Mouse (Mus musculus) small intestine, adult 2 months (tissue): ENCODE measurements around the gene Wdfy3. TPM values are rescaled to one million over a fixed set of nuclear protein-coding genes. Genes with fewer than 3 reads are reported as not detected.
A peak's percentile ranks its signal among the peaks of the same experiment; 100 is the strongest.
"Not testable (repeated sequence)": the region's sequence is repeated elsewhere in the genome, so short reads cannot be mapped to it uniquely, and the experiment has no call there.

Experiments used
- H3K27ac ChIP-seq: fragments of 200-500 bp; 2 replicates; pipeline ENCODE4 v1.5.1; 2012; ENCODE audit warnings: low read depth, low read length, control low read depth, inconsistent platforms; ENCODE audit not compliant: insufficient read depth
- H3K27me3 ChIP-seq: fragments of 200-500 bp; 2 replicates; pipeline ENCODE4 v1.6.1; 2012; ENCODE audit warnings: mild to moderate bottlenecking, moderate library complexity, low read length, inconsistent platforms; ENCODE audit not compliant: control insufficient read depth, insufficient read depth
- H3K36me3 ChIP-seq: fragments of 200-500 bp; 2 replicates; pipeline ENCODE4 v1.6.1; 2012; ENCODE audit warnings: mild to moderate bottlenecking, low read length, control low read depth, inconsistent platforms; ENCODE audit not compliant: control insufficient read depth, insufficient read depth
- H3K4me1 ChIP-seq: fragments of 200-500 bp; 2 replicates; pipeline ENCODE4 v1.6.1; 2012; ENCODE audit warnings: low read length, inconsistent platforms, mixed read lengths; ENCODE audit not compliant: control insufficient read depth, insufficient read depth, insufficient read length
- H3K4me3 ChIP-seq: fragments of 200-500 bp; 2 replicates; pipeline ENCODE4 v1.5.1; 2012; ENCODE audit warnings: low read depth, mild to moderate bottlenecking, control low read depth, inconsistent platforms, low read length, moderate library complexity
- CTCF ChIP-seq: fragments of 200-500 bp; IDR thresholded peaks from 2 replicates; pipeline ENCODE4 v1.5.1; 2012; ENCODE audit warnings: low read depth, mild to moderate bottlenecking, control low read depth, inconsistent platforms, low read length, moderate library complexity, mixed read lengths; ENCODE audit not compliant: insufficient replicate concordance, insufficient read length; ENCODE audit errors: extremely low read depth
- POLR2A ChIP-seq: fragments of 200-500 bp; IDR thresholded peaks from 2 replicates; pipeline ENCODE4 v1.6.1; 2012; ENCODE audit warnings: low read depth, mild to moderate bottlenecking, control low read depth, inconsistent platforms, low read length, moderate library complexity
- WGBS: fragments of 180-500 bp; shearing (Covaris S2); methylation state at CpG from one replicate; pipeline ENCODE4 v1.1.7; 2018; 5-methylcytosine and 5-hydroxymethylcytosine counted together
- polyA plus RNA-seq: library from polyadenylated mRNA; depleted of rRNA; stranded (reverse); fragments of >200 nt; gene quantifications from 2 replicates; pipeline ENCODE4 v1.2.3, GENCODE M21; 2012

Gene Wdfy3
- polyA plus RNA-seq, 1 experiment: 11.3 TPM

GRCm38 (mm10) chr5:101990298-101990845 lies 79.3 kb downstream of the Wdfy3 start:
- H3K27me3 ChIP-seq: no peaks in the 10 kb centered on the region
- TF ChIP-seq CTCF: no peak
- TF ChIP-seq POLR2A: no peak
- peak overlapping the region; percentile 4; the same call in 1 of the 2 replicates for H3K4me3 ChIP-seq
- WGBS: 69% methylated on average over 7 of the region's 7 CpGs
- no peaks in the 10 kb centered on the region for H3K36me3 ChIP-seq
- H3K27ac ChIP-seq: no peak overlapping the region; the same call in 1 of the 2 replicates
- no peaks in the 10 kb centered on the region for H3K4me1 ChIP-seq

GRCm38 (mm10) chr5:101988476-101988875 lies 81.2 kb downstream of the Wdfy3 start:
- TF ChIP-seq POLR2A: no peak
- no peak for TF ChIP-seq CTCF
- no peak overlapping the region for H3K4me3 ChIP-seq
- H3K27me3 ChIP-seq: no peaks in the 10 kb centered on the region
- no peaks in the 10 kb centered on the region for H3K36me3 ChIP-seq
- 95% methylated on average over 10 of the region's 10 CpGs for WGBS
- no peaks in the 10 kb centered on the region for H3K4me1 ChIP-seq
- H3K27ac ChIP-seq: no peak overlapping the region

- H3K4me3 ChIP-seq: no peak overlapping the region
- H3K4me1 ChIP-seq: no peaks in the 10 kb centered on the region
- H3K27me3 ChIP-seq: no peaks in the 10 kb centered on the region
- H3K36me3 ChIP-seq: no peaks in the 10 kb centered on the region
- H3K27ac ChIP-seq: no peak overlapping the region
- WGBS: 74% methylated on average over 3 of the region's 3 CpGs
- no peak for TF ChIP-seq CTCF
- no peak for TF ChIP-seq POLR2A
These were observed 83.0 kb downstream of the Wdfy3 start for GRCm38 (mm10) chr5:101986694-101987093.

- Histone ChIP-seq H3K4me1 (peaks cover 3% of the 10 kb centered on the region; the same call in 1 of the 2 replicates), H3K27me3 (no peaks in the 10 kb centered on the region), H3K36me3 (no peaks in the 10 kb centered on the region), H3K4me3 (no peak overlapping the region), H3K27ac (no peak overlapping the region)
- no peak for TF ChIP-seq CTCF
- 87% methylated on average over 5 of the region's 5 CpGs for WGBS
These were observed 87.5 kb downstream of the Wdfy3 start for GRCm38 (mm10) chr5:101982239-101982638.

GRCm38 (mm10) chr5:101979594-101979993 lies 90.1 kb downstream of the Wdfy3 start:
- Histone ChIP-seq H3K4me1 (peaks cover 3% of the 10 kb centered on the region; the same call in 1 of the 2 replicates), H3K4me3 (no peak overlapping the region), H3K27me3 (no peaks in the 10 kb centered on the region), H3K27ac (no peak overlapping the region), H3K36me3 (no peaks in the 10 kb centered on the region)
- WGBS: 77% methylated on average over 6 of the region's 6 CpGs
- no peak for TF ChIP-seq CTCF
- no peak for TF ChIP-seq POLR2A

GRCm38 (mm10) chr5:101972594-101972993 lies 97.1 kb downstream of the Wdfy3 start:
- H3K4me3 ChIP-seq, H3K4me1 ChIP-seq, H3K27ac ChIP-seq, H3K27me3 ChIP-seq, H3K36me3 ChIP-seq: not testable (repeated sequence)
- peak; percentile 17; the same call in 1 of the 2 replicates for TF ChIP-seq CTCF
- 75% methylated on average over 4 of the region's 4 CpGs for WGBS

GRCm38 (mm10) chr5:101968153-101968851 lies 101.4 kb downstream of the Wdfy3 start:
- 11% methylated on average over 12 of the region's 12 CpGs for whole genome bisulfite sequencing
- Histone ChIP-seq H3K4me1 (peaks cover 5% of the 10 kb centered on the region; the same call in 1 of the 2 replicates), H3K27ac (peak overlapping the region; percentile 85), H3K36me3 (no peaks in the 10 kb centered on the region; the same call in 1 of the 2 replicates), H3K4me3 (peak overlapping the region; percentile 60), H3K27me3 (no peaks in the 10 kb centered on the region)
- TF ChIP-seq POLR2A: no peak
- no peak for TF ChIP-seq CTCF
